Mouse (Mus musculus) intestine, embryonic 14.5 days (tissue): ENCODE data around the gene Gart. TPM values are rescaled to one million over a fixed set of nuclear protein-coding genes. Genes with fewer than 3 reads are reported as not detected.

Experiments
- ATAC-seq: fragments of 200-750 bp; cut with Nextera tagmentation; replicated peaks from 2 replicates; pipeline ENCODE4 v1.8.0; 2017; ENCODE audit warnings: low read depth, moderate number of reproducible peaks, moderate TSS enrichment, moderate library complexity; ENCODE audit not compliant: low FRiP score, low TSS enrichment
- DNase-seq: peaks from one replicate; pipeline ENCODE4 v3.0.0-alpha.2; 2018; ENCODE audit warnings: low spot score
- H3K27ac ChIP-seq: fragments of 300-500 bp; sonication (generic); 2 replicates; pipeline ENCODE4 v1.5.1; 2014; ENCODE audit warnings: low read depth, mild to moderate bottlenecking, control low read depth
- H3K27me3 ChIP-seq: fragments of 300-500 bp; sonication (generic); replicated peaks from 2 replicates; pipeline ENCODE4 v1.6.1; 2014; ENCODE audit warnings: low read length, control low read depth; ENCODE audit not compliant: control insufficient read depth, insufficient read depth
- H3K36me3 ChIP-seq: fragments of 300-500 bp; sonication (generic); 2 replicates; pipeline ENCODE4 v1.6.1; 2014; ENCODE audit warnings: low read length, control low read depth; ENCODE audit not compliant: control insufficient read depth, insufficient read depth
- H3K4me1 ChIP-seq: fragments of 300-500 bp; sonication (generic); replicated peaks from 2 replicates; pipeline ENCODE4 v1.6.1; 2014; ENCODE audit warnings: low read length, control low read depth, mixed read lengths; ENCODE audit not compliant: control insufficient read depth, insufficient read depth
- H3K4me2 ChIP-seq: fragments of 300-500 bp; sonication (generic); 2 replicates; pipeline ENCODE4 v1.6.1; 2014; ENCODE audit warnings: low read length
- H3K4me3 ChIP-seq: fragments of 300-500 bp; sonication (generic); 2 replicates; pipeline ENCODE4 v1.5.1; 2014; ENCODE audit warnings: low read depth, low read length, control low read depth, mixed read lengths
- H3K9ac ChIP-seq: fragments of 300-500 bp; sonication (generic); 2 replicates; pipeline ENCODE4 v1.6.1; 2014; ENCODE audit warnings: mild to moderate bottlenecking, low read length
- H3K9me3 ChIP-seq: fragments of 300-500 bp; sonication (generic); 2 replicates; pipeline ENCODE4 v1.6.1; 2016; ENCODE audit warnings: low read length, control low read depth; ENCODE audit not compliant: control insufficient read depth
- whole genome bisulfite sequencing: fragments of 180-500 bp; shearing (Covaris S2); extraction: QIAGEN DNeasy Blood & Tissue Kit; methylation state at CpG from one replicate; pipeline ENCODE4 v1.1.7; 2014; 5-methylcytosine and 5-hydroxymethylcytosine counted together
- polyA plus RNA-seq: library from polyadenylated mRNA; unstranded; fragments of >200 nt; fragmentation: Nextera tagmentation; extraction: Ambion mirVana; gene quantifications from 2 replicates; pipeline ENCODE4 v1.2.1, GENCODE M21; 2014

Gene Gart
- polyA plus RNA-seq, 1 experiment from 2014 or later = 137 TPM

- Histone ChIP-seq H3K9ac (no peak overlapping the region), H3K27ac (no peak overlapping the region), H3K4me2 (no peak overlapping the region), H3K9me3 (no peaks in the 10 kb centered on the region), H3K27me3 (no peaks in the 10 kb centered on the region), H3K4me1 (no peaks in the 10 kb centered on the region), H3K36me3 (no peaks in the 10 kb centered on the region), H3K4me3 (no peak overlapping the region)
- DNase-seq (no peak), ATAC-seq (no peak)
- WGBS = 77% methylated on average over 9 of the region's 9 CpGs
These were observed 37.1 kb downstream of the Gart start for GRCm38 (mm10) chr16:91609501-91610245.

DNA sequence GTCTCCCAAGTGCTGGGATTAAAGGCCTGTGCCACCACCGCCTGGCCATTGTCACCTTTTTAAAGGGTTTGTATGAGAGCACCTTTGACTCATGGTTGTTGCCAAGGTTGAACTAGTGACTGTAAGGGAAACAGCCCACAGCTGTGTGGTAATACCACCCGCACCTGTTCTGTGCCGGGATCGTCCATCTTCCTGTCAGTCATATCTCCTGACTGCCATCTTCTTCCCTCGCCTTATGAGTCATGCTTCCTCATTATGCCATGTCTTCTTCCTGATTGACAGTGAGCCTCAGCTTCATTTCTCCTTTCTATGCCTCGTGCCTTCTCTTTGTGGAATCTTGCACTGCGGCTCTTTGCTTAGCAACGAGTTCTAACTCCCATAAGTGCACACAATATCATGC is 39.8 kb downstream of the Gart start:
- Histone ChIP-seq H3K4me2 (no peak overlapping the region), H3K27ac (no peak overlapping the region), H3K9ac (no peak overlapping the region), H3K36me3 (no peaks in the 10 kb centered on the region), H3K27me3 (no peaks in the 10 kb centered on the region), H3K4me1 (no peaks in the 10 kb centered on the region), H3K9me3 (no peaks in the 10 kb centered on the region), H3K4me3 (no peak overlapping the region)
- DNase-seq = no peak
- no peak for ATAC-seq
- WGBS = 90% methylated on average over 8 of the region's 8 CpGs

GRCm38 (mm10) chr16:91605156-91605555 is 41.6 kb downstream of the Gart start:
- ATAC-seq (no peak), DNase-seq (no peak)
- no peak overlapping the region for H3K4me2 ChIP-seq
- H3K4me1 ChIP-seq = 0 out of 2 replicates have a peak, but pooled peaks cover 4% of the 10 kb centered on the region
- no peaks in the 10 kb centered on the region for H3K36me3 ChIP-seq
- WGBS = 81% methylated on average over 6 of the region's 6 CpGs
- H3K4me3 ChIP-seq = no peak overlapping the region
- H3K27me3 ChIP-seq = no peaks in the 10 kb centered on the region
- no peak overlapping the region for H3K9ac ChIP-seq
- H3K9me3 ChIP-seq = no peaks in the 10 kb centered on the region
- H3K27ac ChIP-seq = no peak overlapping the region

DNA sequence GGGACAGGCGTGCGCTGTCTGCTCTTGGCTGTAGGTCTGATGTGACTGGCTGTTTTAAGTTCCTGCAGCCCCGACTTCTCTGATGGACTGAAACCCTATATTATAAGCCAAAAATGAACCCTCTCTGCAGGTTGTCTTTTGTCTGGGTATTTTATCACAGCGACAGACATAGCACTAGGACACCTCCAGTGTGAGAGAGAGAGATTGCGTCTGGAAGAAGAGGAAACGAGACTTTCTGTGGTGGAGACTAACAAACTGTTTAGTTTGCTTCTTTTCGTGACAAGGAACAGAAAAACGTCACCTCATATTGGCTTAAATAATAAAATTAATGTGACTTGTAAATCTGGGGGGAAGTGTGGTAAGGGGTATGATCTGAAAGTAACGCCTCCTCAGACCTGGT is 45.1 kb downstream of the Gart start:
- H3K4me3 ChIP-seq = no peak overlapping the region
- 0 out of 2 replicates have a peak, but pooled peaks cover 4% of the 10 kb centered on the region for H3K4me1 ChIP-seq
- H3K36me3 ChIP-seq = no peaks in the 10 kb centered on the region
- no peak overlapping the region for H3K9ac ChIP-seq
- H3K27me3 ChIP-seq = no peaks in the 10 kb centered on the region
- no peaks in the 10 kb centered on the region for H3K9me3 ChIP-seq
- no peak for ATAC-seq
- no peak overlapping the region for H3K4me2 ChIP-seq
- DNase-seq = no peak
- 37% methylated on average over 9 of the region's 9 CpGs for WGBS
- H3K27ac ChIP-seq = no peak overlapping the region

GRCm38 (mm10) chr16:91601081-91601480 is 45.7 kb downstream of the Gart start:
- no peak for ATAC-seq

GRCm38 (mm10) chr16:91599242-91599641 is 47.5 kb downstream of the Gart start:
- H3K27me3 ChIP-seq = no peaks in the 10 kb centered on the region
- H3K9ac ChIP-seq = no peak overlapping the region
- no peak overlapping the region for H3K4me2 ChIP-seq
- no peak overlapping the region for H3K4me3 ChIP-seq
- DNase-seq = no peak
- H3K9me3 ChIP-seq = no peaks in the 10 kb centered on the region
- ATAC-seq = no peak
- H3K4me1 ChIP-seq = peaks cover 10% of the 10 kb centered on the region
- H3K36me3 ChIP-seq = no peaks in the 10 kb centered on the region
- no peak overlapping the region for H3K27ac ChIP-seq

More at GRCm38 (mm10) chr16:91601081-91601480, 45.7 kb downstream of the Gart start:
- Histone ChIP-seq H3K4me3 (no peak overlapping the region), H3K4me2 (no peak overlapping the region), H3K4me1 (peaks cover 9% of the 10 kb centered on the region), H3K9ac (no peak overlapping the region), H3K27me3 (no peaks in the 10 kb centered on the region), H3K36me3 (no peaks in the 10 kb centered on the region), H3K9me3 (no peaks in the 10 kb centered on the region), H3K27ac (no peak overlapping the region)
- DNase-seq = no peak
- 20% methylated on average over 4 of the region's 4 CpGs for WGBS

- Histone ChIP-seq H3K27me3 (no peaks in the 10 kb centered on the region), H3K4me1 (peaks cover 11% of the 10 kb centered on the region), H3K9me3 (no peaks in the 10 kb centered on the region), H3K27ac (no peak within 1 kb of the TSS), H3K9ac (peak within 1 kb of the TSS; percentile 66), H3K4me3 (peak within 1 kb of the TSS; percentile 83), H3K36me3 (no peaks in the 10 kb centered on the region), H3K4me2 (peak within 1 kb of the TSS; percentile 92)
- ATAC-seq (peak; percentile 99), DNase-seq (peak; percentile 99)
- WGBS = under 1% methylated on average over 34 of the region's 34 CpGs
These were observed 49.1 kb downstream of the Gart start, which contains the start of gene Tmem50b for GRCm38 (mm10) chr16:91597672-91598010. Gene Tmem50b (minus strand): TSS chr16:91597800.

DNA sequence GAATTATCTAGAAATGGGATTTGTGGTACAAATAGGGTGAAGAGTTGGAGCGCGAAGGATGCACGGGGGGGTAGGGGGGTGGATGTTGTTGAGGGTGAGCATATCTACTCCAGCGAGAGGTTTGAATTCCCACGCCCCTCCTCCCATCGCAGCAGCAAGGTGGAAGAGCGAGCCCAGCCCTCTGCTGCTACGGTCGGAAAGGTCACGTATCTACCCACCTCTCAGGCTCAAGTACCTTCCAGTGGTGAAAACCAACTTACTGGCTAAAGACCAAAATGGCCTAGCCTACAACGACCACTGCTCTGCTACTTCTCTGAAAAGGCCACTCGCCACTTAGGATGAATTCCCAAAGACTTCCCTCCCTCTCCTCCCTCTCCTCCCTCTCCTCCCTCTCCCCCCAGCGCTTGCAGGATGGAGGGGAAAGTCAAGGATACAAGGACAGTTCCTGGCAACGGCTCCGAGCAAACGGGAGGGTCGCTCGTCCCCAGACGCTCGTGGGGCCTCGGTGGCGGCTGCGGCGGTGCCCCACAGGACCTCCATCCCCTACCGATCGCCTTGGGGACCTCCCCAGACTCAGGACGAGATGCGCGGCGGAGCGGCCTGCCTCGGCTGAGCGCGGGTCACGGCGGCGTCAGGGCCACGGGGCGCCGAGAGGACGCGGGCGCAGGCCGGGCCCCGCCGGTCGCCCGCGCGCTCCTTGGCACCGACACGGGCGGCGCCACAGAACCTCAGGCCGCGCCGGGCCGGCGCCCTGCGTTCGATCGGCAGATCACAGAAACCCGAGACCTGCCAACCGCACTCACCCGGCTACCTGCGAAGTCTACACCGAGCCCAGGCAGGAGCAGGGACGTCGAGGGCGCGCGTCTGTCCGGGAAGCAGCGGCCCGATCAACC is 49.7 kb downstream of the Gart start:
- peak; percentile 74 for DNase-seq
- Histone ChIP-seq H3K27me3 (no peaks in the 10 kb centered on the region), H3K4me3 (peak overlapping the region; percentile 83), H3K4me1 (peaks cover 18% of the 10 kb centered on the region), H3K9ac (peak overlapping the region; percentile 66), H3K27ac (no peak overlapping the region), H3K9me3 (no peaks in the 10 kb centered on the region), H3K4me2 (peak overlapping the region; percentile 92), H3K36me3 (no peaks in the 10 kb centered on the region)
- peak; percentile 7; the same call in 1 of the 2 replicates for ATAC-seq
- under 1% methylated on average over 49 of the region's 75 CpGs for WGBS
